Mouse (Mus musculus) ES-Bruce4 (cell line): Measurements from ENCODE around the gene Cbx1. TPM values are rescaled to one million over a fixed set of nuclear protein-coding genes. Genes with fewer than 3 reads are reported as not detected.

Experiments used
- H3K27ac ChIP-seq: 2 replicates; pipeline ENCODE4 v1.5.1; 2012; ENCODE audit warnings: low read length, inconsistent platforms; ENCODE audit not compliant: insufficient read depth
- H3K27me3 ChIP-seq: 2 replicates; pipeline ENCODE4 v1.6.1; 2012; ENCODE audit warnings: mild to moderate bottlenecking, low read length, inconsistent platforms; ENCODE audit not compliant: control insufficient read depth, poor library complexity, insufficient read depth, severe bottlenecking
- H3K36me3 ChIP-seq: 2 replicates; pipeline ENCODE4 v1.6.1; 2012; ENCODE audit warnings: inconsistent platforms, mild to moderate bottlenecking, low read length, moderate library complexity; ENCODE audit not compliant: control insufficient read depth, poor library complexity, insufficient read depth, severe bottlenecking
- H3K4me1 ChIP-seq: one replicate; pipeline ENCODE4 v1.8.1; 2011; ENCODE audit warnings: low read length; ENCODE audit not compliant: control insufficient read depth, insufficient read depth
- H3K4me3 ChIP-seq: 2 replicates; pipeline ENCODE4 v1.5.1; 2011; ENCODE audit warnings: low read depth, mild to moderate bottlenecking, low read length
- H3K9ac ChIP-seq: 2 replicates; pipeline ENCODE4 v1.6.1; 2012; ENCODE audit warnings: low read depth, mild to moderate bottlenecking, inconsistent platforms; ENCODE audit not compliant: poor library complexity, severe bottlenecking
- H3K9me3 ChIP-seq: replicated peaks from 2 replicates; pipeline ENCODE4 v1.6.1; 2012; ENCODE audit warnings: mild to moderate bottlenecking, low read length, inconsistent platforms; ENCODE audit not compliant: control insufficient read depth, poor library complexity, insufficient read depth, severe bottlenecking
- CTCF ChIP-seq: IDR thresholded peaks from one replicate; pipeline ENCODE4 v1.8.1; 2011; ENCODE audit warnings: low read depth, low read length
- EP300 ChIP-seq: IDR thresholded peaks from 2 replicates; pipeline ENCODE4 v1.6.1; 2011; ENCODE audit warnings: low read depth, low read length; ENCODE audit not compliant: insufficient read depth
- POLR2A ChIP-seq: IDR thresholded peaks from one replicate; pipeline ENCODE4 v1.8.1; 2011; ENCODE audit warnings: low read length; ENCODE audit not compliant: insufficient read depth
- polyA plus RNA-seq: library from polyadenylated mRNA; stranded (reverse); fragments of >200 nt; gene quantifications from 2 replicates; pipeline ENCODE4 v1.2.4, GENCODE M21; 2011; ENCODE audit warnings: low read depth; ENCODE audit not compliant: missing spikeins, insufficient read depth, insufficient read length

Cbx1 gene
- polyA plus RNA-seq, 1 experiment, result 202 TPM

DNA sequence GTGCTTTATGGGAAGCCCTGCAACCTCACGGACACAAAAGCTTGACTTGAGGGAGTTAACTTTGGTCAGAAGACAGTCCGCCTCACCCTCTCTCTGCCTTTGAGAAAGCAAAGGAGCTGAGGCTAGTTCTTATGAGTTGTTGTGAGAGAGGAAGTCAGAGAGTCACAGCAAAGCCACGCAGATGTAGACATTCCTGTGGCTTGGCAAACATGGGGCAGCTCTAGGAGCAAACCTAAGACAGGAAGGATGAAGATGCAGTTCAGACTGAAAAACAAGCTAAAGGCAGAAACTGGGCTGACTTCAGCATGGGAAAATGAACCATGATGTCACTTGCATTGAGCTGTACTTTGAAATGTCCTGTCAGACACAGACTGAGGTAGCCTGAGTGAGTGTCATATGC lies 41.4 kb upstream of the Cbx1 start:
- no peak overlapping the region for H3K27ac ChIP-seq
- H3K9me3 ChIP-seq, result no peaks in the 10 kb centered on the region
- H3K36me3 ChIP-seq, result no peaks in the 10 kb centered on the region
- H3K9ac ChIP-seq, result no peak overlapping the region
- H3K4me1 ChIP-seq, result peaks cover 2% of the 10 kb centered on the region
- H3K4me3 ChIP-seq, result no peak overlapping the region
- TF ChIP-seq POLR2A, result no peak
- no peak for TF ChIP-seq EP300
- no peak for TF ChIP-seq CTCF
- H3K27me3 ChIP-seq, result no peaks in the 10 kb centered on the region; the same call in 1 of the 2 replicates

DNA sequence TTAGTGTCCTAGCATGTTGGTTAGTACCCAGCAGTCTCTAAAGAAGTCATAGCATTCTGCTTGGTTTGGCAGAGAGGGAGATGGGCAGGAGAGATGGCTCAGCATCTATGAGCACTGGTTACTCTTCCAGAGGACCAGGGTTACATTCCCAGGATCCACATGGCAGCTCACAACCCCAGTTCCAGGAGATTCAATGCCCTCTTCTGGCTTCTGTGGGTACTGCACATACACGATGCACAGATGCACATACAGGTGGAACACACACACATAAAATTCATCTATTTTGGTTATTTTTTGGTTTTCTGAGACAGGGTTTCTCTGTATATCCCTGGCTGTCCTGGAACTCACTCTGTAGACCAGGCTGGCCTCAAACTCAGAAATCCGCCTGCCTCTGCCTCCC lies 33.6 kb upstream of the Cbx1 start:
- Histone ChIP-seq H3K4me3 (no peak overlapping the region), H3K27me3 (no peaks in the 10 kb centered on the region), H3K9me3 (no peaks in the 10 kb centered on the region), H3K27ac (no peak overlapping the region), H3K9ac (no peak overlapping the region), H3K36me3 (no peaks in the 10 kb centered on the region), H3K4me1 (no peaks in the 10 kb centered on the region)
- no peak for TF ChIP-seq EP300
- TF ChIP-seq POLR2A, result no peak
- TF ChIP-seq CTCF, result peak; percentile 42

DNA sequence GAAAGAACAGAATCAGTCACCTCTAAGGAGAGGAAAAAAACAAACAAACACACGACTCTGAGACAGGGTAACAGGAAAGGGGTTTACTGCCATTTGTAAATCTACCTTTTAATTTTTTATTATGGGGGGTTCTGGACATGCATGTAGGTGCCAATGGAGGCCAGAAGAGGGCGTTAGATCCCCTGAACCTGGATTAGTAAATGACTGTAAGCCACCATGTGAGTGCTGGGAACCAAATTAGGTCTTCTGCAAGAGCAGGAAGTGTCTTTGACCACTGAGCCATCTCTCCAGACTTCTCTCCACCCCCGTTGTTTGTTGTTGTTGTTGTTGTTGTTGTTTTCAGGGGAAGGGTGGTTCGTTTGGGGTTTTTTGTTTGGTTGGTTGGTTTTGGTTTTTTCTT lies 31.5 kb upstream of the Cbx1 start:
- no peak overlapping the region for H3K4me3 ChIP-seq
- no peak overlapping the region for H3K27ac ChIP-seq
- no peaks in the 10 kb centered on the region for H3K9me3 ChIP-seq
- TF ChIP-seq EP300 (no peak), POLR2A (no peak), CTCF (no peak)
- no peaks in the 10 kb centered on the region for H3K4me1 ChIP-seq
- no peaks in the 10 kb centered on the region for H3K36me3 ChIP-seq
- H3K27me3 ChIP-seq, result no peaks in the 10 kb centered on the region
- H3K9ac ChIP-seq, result no peak overlapping the region

DNA sequence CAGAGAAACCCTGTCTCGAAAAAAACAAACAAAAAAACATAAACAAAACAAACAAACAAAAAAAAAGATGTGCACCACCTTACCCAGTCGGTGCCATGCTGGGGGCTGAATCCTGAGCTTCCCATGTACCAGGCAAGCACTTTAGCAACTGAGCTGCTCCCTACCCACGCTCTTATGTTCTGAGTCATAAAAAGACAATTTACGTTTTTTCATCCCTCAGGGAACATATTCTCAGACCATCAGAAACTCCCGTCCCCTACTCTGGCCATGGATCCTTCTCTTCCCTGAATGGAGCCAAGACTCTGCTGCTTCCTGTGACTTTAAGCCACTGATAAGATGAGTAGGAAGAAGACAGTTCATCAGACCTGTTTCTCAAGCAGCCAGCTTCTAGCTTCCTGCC lies 30.5 kb upstream of the Cbx1 start:
- Histone ChIP-seq H3K4me3 (no peak overlapping the region), H3K9me3 (no peaks in the 10 kb centered on the region), H3K27ac (no peak overlapping the region), H3K4me1 (no peaks in the 10 kb centered on the region), H3K36me3 (no peaks in the 10 kb centered on the region), H3K9ac (no peak overlapping the region), H3K27me3 (no peaks in the 10 kb centered on the region)
- TF ChIP-seq CTCF (no peak), EP300 (no peak), POLR2A (no peak)

DNA sequence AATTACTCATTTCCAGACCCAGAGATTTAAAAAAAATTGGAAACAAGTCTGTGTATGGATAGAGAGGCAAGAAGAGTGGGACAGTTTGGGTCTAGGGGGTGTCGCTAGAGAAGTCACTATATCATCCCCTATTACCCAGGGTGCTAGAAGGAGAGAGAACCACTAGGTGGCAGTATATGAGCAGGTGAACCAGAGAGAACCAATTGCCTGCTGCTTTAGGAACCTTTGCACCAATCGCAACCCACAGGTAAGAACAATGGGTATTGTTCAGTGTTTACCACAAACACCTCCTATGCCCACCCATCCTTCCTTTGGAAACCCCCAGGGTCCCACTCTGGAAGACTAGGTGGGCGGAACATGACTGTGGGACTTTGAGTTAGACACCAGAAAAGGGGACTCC lies 28.9 kb upstream of the Cbx1 start:
- peak overlapping the region; percentile 35; the same call in 1 of the 2 replicates for H3K4me3 ChIP-seq
- TF ChIP-seq POLR2A, result no peak
- TF ChIP-seq CTCF, result peak; percentile 36

DNA sequence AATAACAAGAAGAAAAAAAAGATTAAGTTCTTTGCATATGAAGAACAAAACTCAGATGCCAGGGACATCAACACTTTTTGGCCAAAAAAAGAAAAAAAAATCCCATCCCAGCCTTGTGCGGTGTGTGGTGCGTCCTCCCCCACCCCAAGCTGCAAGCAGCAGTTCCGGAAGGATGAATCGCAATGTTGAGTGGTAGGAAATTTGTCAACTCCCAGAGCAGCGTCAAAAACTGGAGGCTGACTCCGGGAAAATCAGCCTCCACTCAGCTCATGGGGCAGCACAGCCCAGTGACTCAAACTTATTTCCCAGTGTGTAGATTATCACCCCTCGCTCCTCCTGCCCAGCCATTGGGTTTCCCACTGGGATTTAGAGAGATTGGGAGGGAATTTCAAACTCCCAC lies 26.9 kb upstream of the Cbx1 start:
- Histone ChIP-seq H3K27me3 (no peaks in the 10 kb centered on the region), H3K9ac (no peak overlapping the region)
- TF ChIP-seq POLR2A (no peak), EP300 (no peak), CTCF (no peak)

More for the DNA sequence above, 28.9 kb upstream of the Cbx1 start:
- Histone ChIP-seq H3K36me3 (no peaks in the 10 kb centered on the region), H3K27me3 (no peaks in the 10 kb centered on the region), H3K27ac (0 out of 2 replicates have a peak overlapping the region, but pooled peaks have one; percentile 23), H3K4me1 (no peaks in the 10 kb centered on the region), H3K9me3 (no peaks in the 10 kb centered on the region), H3K9ac (no peak overlapping the region)

More for the DNA sequence above, 26.9 kb upstream of the Cbx1 start:
- Histone ChIP-seq H3K36me3 (no peaks in the 10 kb centered on the region), H3K27ac (no peak overlapping the region), H3K9me3 (no peaks in the 10 kb centered on the region), H3K4me3 (no peak overlapping the region), H3K4me1 (peaks cover 2% of the 10 kb centered on the region)
